Mouse (Mus musculus): Measurements from ENCODE around the gene Arpp21. TPM values are rescaled to one million over a fixed set of nuclear protein-coding genes. Genes with fewer than 3 reads are reported as not detected.

Arpp21 gene
- total RNA-seq, 4 experiments from 2014 or later: 639 to 745 (median 708) TPM

- no peak for DNase-seq (ENCODE audit: low spot score in 2 of 2)
These were observed 55.7 kb downstream of the Arpp21 start for GRCm38 (mm10) chr9:112180006-112180405.

- no peak for DNase-seq (ENCODE audit: low spot score in 2 of 2)
These were observed 57.3 kb downstream of the Arpp21 start for GRCm38 (mm10) chr9:112178438-112178837.

- DNase-seq (ENCODE audit: low spot score in 2 of 2): no peak
These were observed 58.2 kb downstream of the Arpp21 start for GRCm38 (mm10) chr9:112177569-112177968.

- no peak for DNase-seq (ENCODE audit: low spot score in 2 of 2)
These were observed 59.4 kb downstream of the Arpp21 start for GRCm38 (mm10) chr9:112176317-112176716.

- DNase-seq (ENCODE audit: low spot score in 2 of 2): no peak
These were observed 61.1 kb downstream of the Arpp21 start for GRCm38 (mm10) chr9:112174407-112175357.

- no peak for DNase-seq (ENCODE audit: low spot score in 2 of 2)
These were observed 62.0 kb downstream of the Arpp21 start for GRCm38 (mm10) chr9:112173778-112174177.

- DNase-seq (ENCODE audit: low spot score in 2 of 2): no peak
These were observed 71.1 kb downstream of the Arpp21 start for GRCm38 (mm10) chr9:112164677-112165076.

GRCm38 (mm10) chr9:112160981-112161380 lies 74.8 kb downstream of the Arpp21 start:
- DNase-seq (ENCODE audit: low spot score in 2 of 2): no peak

- DNase-seq (ENCODE audit: low spot score in 2 of 2): no peak
These were observed 81.8 kb downstream of the Arpp21 start for GRCm38 (mm10) chr9:112153972-112154371.

GRCm38 (mm10) chr9:112152762-112153161 lies 83.0 kb downstream of the Arpp21 start:
- DNase-seq (ENCODE audit: low spot score in 2 of 2): no peak

- DNase-seq (ENCODE audit: low spot score in 2 of 2): no peak
These were observed 84.6 kb downstream of the Arpp21 start for GRCm38 (mm10) chr9:112151177-112151576.

- DNase-seq (ENCODE audit: low spot score in 2 of 2): no peak
These were observed 95.1 kb downstream of the Arpp21 start for GRCm38 (mm10) chr9:112140658-112141057.

- no peak for DNase-seq (ENCODE audit: low spot score in 2 of 2)
These were observed 97.9 kb downstream of the Arpp21 start for GRCm38 (mm10) chr9:112137820-112138219.

GRCm38 (mm10) chr9:112130812-112131211 lies 104.9 kb downstream of the Arpp21 start:
- no peak for DNase-seq (ENCODE audit: low spot score in 2 of 2)

GRCm38 (mm10) chr9:112124667-112125066 lies 111.1 kb downstream of the Arpp21 start:
- DNase-seq (ENCODE audit: low spot score in 2 of 2): no peak

- no peak for DNase-seq (ENCODE audit: low spot score in 2 of 2)
These were observed 111.6 kb downstream of the Arpp21 start for GRCm38 (mm10) chr9:112124184-112124583.

GRCm38 (mm10) chr9:112123421-112123828 lies 112.3 kb downstream of the Arpp21 start:
- no peak for DNase-seq (ENCODE audit: low spot score in 2 of 2)

- no peak for DNase-seq (ENCODE audit: low spot score in 2 of 2)
These were observed 116.2 kb downstream of the Arpp21 start for GRCm38 (mm10) chr9:112119535-112119934.

GRCm38 (mm10) chr9:112119106-112119433 lies 116.7 kb downstream of the Arpp21 start:
- DNase-seq (ENCODE audit: low spot score in 2 of 2): no peak

- DNase-seq (ENCODE audit: low spot score in 2 of 2): no peak
These were observed 117.2 kb downstream of the Arpp21 start for GRCm38 (mm10) chr9:112118411-112119105.

- no peak for DNase-seq (ENCODE audit: low spot score in 2 of 2)
These were observed 117.9 kb downstream of the Arpp21 start for GRCm38 (mm10) chr9:112117632-112118410.

- DNase-seq (ENCODE audit: low spot score in 2 of 2): no peak
These were observed 124.1 kb downstream of the Arpp21 start for GRCm38 (mm10) chr9:112111610-112112009.
